Mouse (Mus musculus) c-Kit-positive CD71-negative TER-119-negative erythroid progenitor cells, embryonic 14.5 days (primary cell): Measurements from ENCODE around the gene Cox8b.

Experiments
- DNase-seq: peaks from one replicate; pipeline ENCODE4 v3.0.0-alpha.2; 2013; ENCODE audit warnings: low read depth

Cox8b gene

GRCm38 (mm10) chr7:140860728-140861127 lies 39.5 kb downstream of the Cox8b start:
- DNase-seq, result no peak

- no peak for DNase-seq
Measured at GRCm38 (mm10) chr7:140859997-140860396, 40.2 kb downstream of the Cox8b start.

GRCm38 (mm10) chr7:140858746-140859145 lies 41.5 kb downstream of the Cox8b start:
- no peak for DNase-seq

GRCm38 (mm10) chr7:140857550-140858505 lies 42.4 kb downstream of the Cox8b start, which contains the start of gene Bet1l:
Bet1l (minus strand) TSS chr7:140857577.
- no peak for DNase-seq

- peak; percentile 74 for DNase-seq
Measured at GRCm38 (mm10) chr7:140856785-140857549, 43.3 kb downstream of the Cox8b start, which contains the start of gene Ric8a. Ric8a (plus strand) TSS chr7:140856957.

GRCm38 (mm10) chr7:140855860-140856784 lies 44.1 kb downstream of the Cox8b start, which contains the start of gene Gm45785:
Gm45785 (minus strand) TSS chr7:140856331.
- DNase-seq, result peak; percentile 82

GRCm38 (mm10) chr7:140855181-140855580 lies 45.1 kb downstream of the Cox8b start:
- no peak for DNase-seq

- no peak for DNase-seq
Measured at GRCm38 (mm10) chr7:140854483-140854882, 45.8 kb downstream of the Cox8b start.

- no peak for DNase-seq
Measured at GRCm38 (mm10) chr7:140853386-140853785, 46.9 kb downstream of the Cox8b start.

- DNase-seq, result no peak
Measured at GRCm38 (mm10) chr7:140851916-140852315, 48.3 kb downstream of the Cox8b start.
